Mouse (Mus musculus): Measurements from ENCODE around the gene Bmt2. TPM values are rescaled to one million over a fixed set of nuclear protein-coding genes. Genes with fewer than 3 reads are reported as not detected.

The Bmt2 gene
- polyA plus RNA-seq, 1 experiment, result 0.77 TPM

DNA sequence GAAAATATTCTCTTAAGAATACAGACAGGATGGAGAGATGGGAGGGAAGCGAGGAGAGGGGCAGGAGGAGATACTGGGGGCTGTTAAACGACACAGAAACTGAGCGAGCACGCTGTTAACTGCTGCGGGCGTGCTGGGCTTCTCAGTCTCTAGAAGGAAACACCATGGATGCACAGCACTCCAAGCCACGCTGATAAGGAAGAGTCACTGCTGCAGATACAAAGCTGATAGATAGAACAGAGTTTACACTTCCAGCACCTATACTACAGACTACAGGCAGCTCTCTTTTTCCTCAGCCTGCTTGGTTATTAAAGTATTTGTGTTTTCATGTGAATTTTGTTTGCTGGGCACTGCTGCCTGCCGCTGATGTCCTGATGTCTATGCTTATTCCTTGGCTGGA lies 91.6 kb downstream of the Bmt2 start:
- TF ChIP-seq POLR2A (IDR thresholded peaks at IDR 0.05; ENCODE audit: low read depth, low read length) (no peak), CTCF (IDR thresholded peaks at IDR 0.05; ENCODE audit: extremely low read depth, insufficient read length, insufficient replicate concordance, low read depth, low read length) (no peak)
- WGBS, result 59% methylated on average over 8 of the region's 8 CpGs
- Histone ChIP-seq H3K4me3 (ENCODE audit: low read depth, low read length) (no peak overlapping the region), H3K4me1 (ENCODE audit: control insufficient read depth, insufficient read depth, insufficient read length, low read length) (no peaks in the 10 kb centered on the region; the same call in 1 of the 2 replicates), H3K36me3 (ENCODE audit: control insufficient read depth, insufficient read depth, low read length) (peaks cover 20% of the 10 kb centered on the region), H3K27me3 (ENCODE audit: control insufficient read depth, insufficient read depth, low read length) (no peaks in the 10 kb centered on the region), H3K27ac (ENCODE audit: insufficient read depth, low read depth, low read length) (no peak overlapping the region)

GRCm38 (mm10) chr6:13584788-13585187 lies 93.0 kb downstream of the Bmt2 start:
- 83% methylated on average over 6 of the region's 6 CpGs for WGBS
- Histone ChIP-seq H3K36me3 (ENCODE audit: control insufficient read depth, insufficient read depth, low read length) (peaks cover 15% of the 10 kb centered on the region), H3K4me1 (ENCODE audit: control insufficient read depth, insufficient read depth, insufficient read length, low read length) (no peaks in the 10 kb centered on the region; the same call in 1 of the 2 replicates), H3K27me3 (ENCODE audit: control insufficient read depth, insufficient read depth, low read length) (no peaks in the 10 kb centered on the region), H3K4me3 (ENCODE audit: low read depth, low read length) (no peak overlapping the region), H3K27ac (ENCODE audit: insufficient read depth, low read depth, low read length) (no peak overlapping the region)
- no peak for TF ChIP-seq POLR2A (IDR thresholded peaks at IDR 0.05; ENCODE audit: low read depth, low read length)
- no peak for TF ChIP-seq CTCF (IDR thresholded peaks at IDR 0.05; ENCODE audit: extremely low read depth, insufficient read length, insufficient replicate concordance, low read depth, low read length)

DNA sequence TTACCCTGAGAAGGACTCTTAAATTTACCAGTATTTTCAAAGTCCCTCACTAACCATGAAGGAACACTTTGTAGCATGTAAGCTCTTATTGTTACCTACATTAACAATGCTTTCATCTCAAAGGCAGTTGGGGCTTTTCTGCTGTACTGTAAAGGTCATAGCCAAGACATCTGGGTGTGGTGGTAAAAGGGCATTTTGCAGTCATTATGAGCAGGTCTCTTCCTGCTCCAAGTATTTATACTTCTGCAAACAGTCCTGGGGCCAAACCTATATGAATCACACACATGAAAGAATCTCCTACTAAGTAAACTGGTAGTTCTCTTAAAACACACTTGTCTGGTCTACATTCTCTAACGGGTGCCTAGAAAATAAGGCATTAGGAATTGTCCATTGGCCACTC lies 95.7 kb downstream of the Bmt2 start:
- peaks cover 11% of the 10 kb centered on the region for H3K36me3 ChIP-seq (ENCODE audit: control insufficient read depth, insufficient read depth, low read length)
- no peak overlapping the region for H3K27ac ChIP-seq (ENCODE audit: insufficient read depth, low read depth, low read length)
- TF ChIP-seq POLR2A (IDR thresholded peaks at IDR 0.05; ENCODE audit: low read depth, low read length) (no peak), CTCF (IDR thresholded peaks at IDR 0.05; ENCODE audit: extremely low read depth, insufficient read length, insufficient replicate concordance, low read depth, low read length) (no peak)
- no peaks in the 10 kb centered on the region for H3K27me3 ChIP-seq (ENCODE audit: control insufficient read depth, insufficient read depth, low read length)
- no peak overlapping the region for H3K4me3 ChIP-seq (ENCODE audit: low read depth, low read length)
- 30% methylated on average over 1 of the region's 1 CpGs for WGBS
- no peaks in the 10 kb centered on the region; the same call in 1 of the 2 replicates for H3K4me1 ChIP-seq (ENCODE audit: control insufficient read depth, insufficient read depth, insufficient read length, low read length)

Other genes starting within 250 kb of the Bmt2 start
- gene Tmem168, start 69.9 kb downstream of the Bmt2 start, polyA plus RNA-seq (2012; rRNA removed), result 0.93 and 2.4 TPM in 2 replicates
- gene Gpr85, start 162.0 kb upstream of the Bmt2 start, polyA plus RNA-seq (2012; rRNA removed), result 0.77 and 1.3 TPM in 2 replicates
- 5.1 and 5.3 TPM in 2 replicates for gene 2610001J05Rik, start 193.6 kb upstream of the Bmt2 start, polyA plus RNA-seq (2012; rRNA removed)